Mouse (Mus musculus): ENCODE data around the gene Abcb5.

GRCm38 (mm10) chr12:118854401-118854800, 111.8 kb downstream of the Abcb5 start:
- TF ChIP-seq USF2 (IDR thresholded peaks at IDR 0.05; ENCODE audit: borderline replicate concordance in 1 of 2, insufficient read depth in 1 of 2, low read depth in 1 of 2, low read length in 2 of 2) (no peak), POLR2AphosphoS2 (IDR thresholded peaks at IDR 0.05; ENCODE audit: low read length) (no peak), GATA1 (IDR thresholded peaks at IDR 0.05; ENCODE audit: low read depth, low read length) (no peak), CTCF (IDR thresholded peaks at IDR 0.05 in 2 of 3, conservative IDR thresholded peaks at IDR 0.05 in 1 of 3; ENCODE audit: control insufficient read depth in 1 of 3, insufficient read depth in 1 of 3, low read depth in 2 of 3, low read length in 3 of 3, poor library complexity in 1 of 3, severe bottlenecking in 1 of 3) (no peak), EP300 (IDR thresholded peaks at IDR 0.05; ENCODE audit: low read depth in 1 of 2, low read length in 2 of 2) (no peak), ZC3H11A (IDR thresholded peaks at IDR 0.05; ENCODE audit: low read depth, low read length) (no peak), MAX (IDR thresholded peaks at IDR 0.05; ENCODE audit: low read length) (no peak), POLR2A (IDR thresholded peaks at IDR 0.05; ENCODE audit: control insufficient read depth in 1 of 2, insufficient read depth in 1 of 2, low read depth in 1 of 2, low read length in 2 of 2, poor library complexity in 1 of 2) (no peak), MYB (IDR thresholded peaks at IDR 0.05; ENCODE audit: low read depth, low read length) (no peak), MYC (IDR thresholded peaks at IDR 0.05; ENCODE audit: low read depth, low read length) (no peak)
